Mouse (Mus musculus) CD4-positive, CD25-positive, alpha-beta regulatory T cell, adult 4 months (primary cell): Measurements from ENCODE around the gene Pygb. TPM values are rescaled to one million over a fixed set of nuclear protein-coding genes. Genes with fewer than 3 reads are reported as not detected.

Source experiments
- ATAC-seq: one replicate; pipeline ENCODE4 v1.8.0; 2017
- polyA plus RNA-seq, 2 experiments: library from polyadenylated mRNA; unstranded; fragments of 100-300 nt; shearing (Covaris generic); gene quantifications; one replicate each; pipeline ENCODE4 v1.2.1; 2017

Pygb gene
- 10 to 100 TPM; 34.4 to 85.4 TPM for polyA plus RNA-seq

- ATAC-seq: peak; percentile 92
These were observed at the start of gene Pygb for GRCm38 (mm10) chr2:150786251-150787180. Pygb (plus strand) TSS chr2:150786735.

DNA sequence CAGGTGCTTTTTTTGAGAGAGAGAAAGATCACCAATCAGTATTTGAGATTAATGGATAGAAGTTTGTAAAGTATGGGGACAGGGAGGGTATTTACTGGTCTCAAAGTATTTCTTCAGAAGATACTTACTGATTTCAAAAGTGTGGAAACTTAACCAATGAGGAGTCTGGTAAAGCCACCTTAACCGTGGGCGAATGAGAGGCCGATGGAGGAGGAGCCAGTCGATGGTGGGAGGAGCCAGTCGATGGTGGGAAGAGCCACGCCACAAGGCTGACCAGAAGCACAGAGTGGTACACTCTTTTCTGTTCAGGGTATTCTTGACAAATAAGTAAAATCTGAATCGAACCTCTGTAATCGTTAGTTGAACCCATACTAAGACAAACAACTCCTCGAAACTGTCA, 48.7 kb upstream of the Pygb start:
- ATAC-seq: no peak

DNA sequence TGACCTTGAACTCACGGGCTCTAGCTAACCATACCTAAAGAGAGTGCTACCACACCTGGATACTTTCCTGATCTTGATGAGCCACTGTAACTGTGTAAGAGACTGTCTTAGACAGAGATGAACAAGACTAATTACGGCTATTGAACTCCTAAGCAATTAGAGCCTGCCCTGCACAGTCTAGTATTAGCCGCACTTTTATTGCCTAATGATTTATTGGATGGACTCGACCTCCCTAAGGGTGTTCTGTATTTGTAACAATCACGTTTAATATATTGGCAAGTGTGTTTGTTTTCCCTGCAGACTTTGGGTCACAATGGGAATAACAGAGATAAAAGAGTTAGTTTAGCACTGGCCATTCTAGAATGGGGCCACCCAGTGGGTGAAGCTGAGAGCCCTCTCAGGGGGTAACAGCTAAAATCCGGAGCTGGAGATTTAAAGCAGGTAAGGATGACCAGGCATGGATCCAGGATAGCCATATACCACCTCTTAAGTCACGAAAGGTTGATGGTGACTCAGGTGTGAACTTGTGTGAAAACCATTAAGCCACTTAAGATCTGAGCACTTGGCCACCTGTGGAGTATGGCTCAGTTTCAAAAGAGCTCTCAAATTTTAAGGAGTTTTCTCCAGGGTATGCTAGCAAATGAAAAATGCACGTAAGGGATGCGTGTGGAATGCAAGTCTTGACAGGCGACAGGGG, 46.2 kb upstream of the Pygb start:
- ATAC-seq: no peak

DNA sequence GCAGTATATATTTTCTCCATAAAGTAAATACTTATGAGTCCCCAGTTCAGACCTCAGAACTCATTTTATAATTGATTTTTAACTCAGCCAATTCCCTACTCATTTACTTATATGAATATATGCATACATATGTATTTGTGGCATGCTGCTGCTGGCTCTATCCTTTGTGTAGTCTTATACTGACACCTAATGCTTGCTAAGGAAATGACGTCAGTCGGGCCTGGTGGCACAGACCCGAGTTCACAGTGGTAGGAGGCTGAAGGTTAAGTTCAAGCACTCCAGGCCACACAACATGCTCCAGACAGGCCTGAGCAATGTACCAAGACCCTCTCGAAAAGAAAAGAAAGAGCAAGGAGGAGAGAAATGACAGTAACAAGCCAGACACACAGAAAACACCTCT, 45.1 kb upstream of the Pygb start:
- peak; percentile 61 for ATAC-seq

DNA sequence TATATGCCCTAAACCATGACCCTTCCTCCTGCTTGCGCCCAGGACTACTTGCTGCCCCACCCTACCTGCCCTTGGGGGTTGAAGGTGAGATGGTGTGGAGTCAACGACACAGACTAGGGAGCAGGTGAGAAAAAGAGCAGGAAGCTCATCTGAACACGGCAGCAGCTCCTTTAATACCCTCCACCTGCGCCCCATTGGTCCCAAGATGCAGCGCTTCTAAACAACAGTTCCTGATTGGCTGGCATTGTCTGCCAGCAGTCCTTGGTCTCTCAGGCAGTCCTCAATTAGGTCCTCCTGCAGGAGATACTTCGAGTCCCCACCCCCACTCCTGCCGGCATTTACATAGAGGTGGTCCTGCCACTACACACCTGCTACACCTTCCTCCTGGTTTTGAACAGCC, 41.5 kb upstream of the Pygb start:
- no peak for ATAC-seq

- ATAC-seq: peak; percentile 89
These were observed 37.7 kb upstream of the Pygb start, which contains the start of gene Entpd6 for GRCm38 (mm10) chr2:150748854-150749253. Entpd6 (plus strand) TSS chr2:150749042.

GRCm38 (mm10) chr2:150749283-150749682, 37.3 kb upstream of the Pygb start:
- no peak for ATAC-seq

DNA sequence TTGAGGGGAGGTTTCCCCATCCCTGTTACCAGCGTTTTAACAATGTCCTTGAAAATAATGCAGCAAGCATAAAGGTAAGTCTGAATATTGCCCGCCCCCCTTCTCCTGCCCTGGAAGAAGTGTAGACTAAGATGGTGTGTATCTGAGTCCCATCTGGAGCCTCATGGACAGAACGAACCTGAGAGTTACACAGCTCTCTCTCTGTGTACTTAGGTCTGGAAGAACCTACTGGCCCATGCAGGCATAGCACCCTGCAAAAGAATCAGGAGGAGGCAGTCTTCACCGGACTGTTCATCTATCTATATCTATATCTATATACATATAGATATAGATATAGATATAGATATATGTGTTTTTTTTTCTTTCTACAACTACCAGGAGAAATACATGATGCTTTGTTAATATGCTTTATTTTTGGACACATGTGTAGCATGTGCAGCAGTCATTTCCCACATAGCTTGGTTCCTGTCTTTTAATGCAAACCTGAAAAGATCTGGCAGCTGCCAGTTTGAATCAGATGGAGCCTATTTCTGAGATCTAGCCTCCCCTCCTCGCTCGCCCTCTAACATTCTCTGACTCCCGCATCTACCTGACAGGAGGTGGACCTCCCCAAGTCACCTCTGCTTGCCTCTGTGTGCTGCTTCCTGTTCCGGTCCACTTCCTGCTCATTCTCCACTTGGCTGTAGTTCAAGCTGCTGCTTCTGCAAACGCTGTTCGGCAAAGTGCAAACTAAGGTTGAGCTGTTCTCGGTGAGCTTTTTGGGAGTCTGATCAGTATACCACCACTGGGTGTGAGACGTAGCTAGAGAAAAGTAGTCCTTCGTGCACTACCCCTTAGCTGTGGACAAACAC, 36.2 kb upstream of the Pygb start:
- ATAC-seq: peak; percentile 67

- no peak for ATAC-seq
These were observed 31.5 kb upstream of the Pygb start for GRCm38 (mm10) chr2:150755016-150755415.

- ATAC-seq: no peak
These were observed 25.1 kb upstream of the Pygb start for GRCm38 (mm10) chr2:150761476-150761875.

DNA sequence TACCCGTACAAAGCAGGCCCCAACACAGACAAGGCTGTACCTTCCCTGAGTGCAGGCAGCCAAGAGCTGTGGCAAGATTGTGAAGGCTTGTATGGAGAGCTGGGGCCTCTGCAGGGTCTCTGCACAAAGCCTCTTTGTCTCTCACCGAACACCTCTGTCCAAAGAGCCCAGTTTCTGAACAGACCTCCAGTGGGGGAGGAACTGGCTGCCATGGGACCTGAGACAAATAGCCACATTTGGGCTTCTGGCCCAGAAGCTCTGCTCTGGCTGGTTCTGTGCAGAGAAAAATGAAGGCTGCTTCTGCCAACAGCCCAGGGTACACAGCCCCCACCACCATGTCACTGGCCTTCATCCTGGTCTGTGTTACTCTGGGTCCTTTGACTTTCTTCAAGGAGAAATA, 20.9 kb upstream of the Pygb start:
- no peak for ATAC-seq

DNA sequence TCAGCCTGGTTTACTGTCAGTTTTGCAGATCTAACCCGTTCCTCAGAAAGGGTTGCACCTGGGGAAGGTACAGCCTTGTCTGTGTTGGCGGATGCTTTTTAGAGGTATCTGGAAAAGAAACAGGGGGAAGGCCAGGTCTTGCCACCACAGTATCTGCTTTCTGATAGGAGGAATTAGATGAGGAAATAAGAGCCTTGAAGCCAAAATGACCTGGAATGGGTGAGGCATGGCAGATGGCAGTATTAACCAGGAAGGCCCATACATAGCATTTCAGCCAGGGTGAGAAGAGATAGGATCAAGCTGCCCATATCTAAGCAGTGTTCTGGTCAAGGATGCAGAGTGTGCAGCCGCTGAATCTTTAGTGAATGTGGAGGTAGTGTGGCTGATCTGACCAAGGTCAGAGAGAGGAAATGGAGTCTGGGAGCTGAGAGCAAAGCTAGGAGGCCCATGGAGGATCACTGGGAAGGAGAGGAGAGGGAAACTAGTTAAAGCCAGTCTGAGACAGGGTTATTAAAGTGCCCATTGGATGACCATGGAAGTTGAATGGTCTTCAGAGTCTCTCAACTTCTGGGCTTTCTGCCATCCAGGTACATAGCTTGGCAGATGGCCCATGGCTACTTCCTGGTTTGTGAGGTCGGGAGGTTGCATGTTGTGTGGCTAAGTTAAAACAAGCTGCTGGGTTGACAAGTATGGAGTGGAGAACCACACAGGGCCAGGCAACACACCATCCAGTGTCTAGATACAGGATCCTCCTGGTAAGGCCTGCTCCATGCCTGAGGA, 20.3 kb upstream of the Pygb start:
- no peak for ATAC-seq

DNA sequence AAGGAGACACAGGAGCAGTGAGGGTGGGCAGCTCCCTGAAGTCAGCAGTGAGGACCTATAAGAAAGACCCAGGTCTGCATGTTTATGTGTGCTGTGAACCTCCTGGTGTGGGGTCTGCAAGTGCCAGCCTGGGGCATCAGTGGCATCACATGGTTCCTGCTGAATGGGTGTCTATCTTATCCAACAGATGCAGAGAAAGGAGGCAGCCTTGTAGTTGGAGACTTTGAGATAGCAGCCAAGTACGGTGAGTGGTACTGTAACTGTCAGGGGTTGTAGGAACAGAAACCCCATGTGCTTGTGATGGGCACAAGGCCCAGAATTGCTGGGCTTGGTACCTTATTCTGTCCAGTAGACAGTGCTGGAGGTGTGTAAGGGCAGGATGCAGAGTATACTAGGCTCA, 17.9 kb upstream of the Pygb start:
- ATAC-seq: no peak

DNA sequence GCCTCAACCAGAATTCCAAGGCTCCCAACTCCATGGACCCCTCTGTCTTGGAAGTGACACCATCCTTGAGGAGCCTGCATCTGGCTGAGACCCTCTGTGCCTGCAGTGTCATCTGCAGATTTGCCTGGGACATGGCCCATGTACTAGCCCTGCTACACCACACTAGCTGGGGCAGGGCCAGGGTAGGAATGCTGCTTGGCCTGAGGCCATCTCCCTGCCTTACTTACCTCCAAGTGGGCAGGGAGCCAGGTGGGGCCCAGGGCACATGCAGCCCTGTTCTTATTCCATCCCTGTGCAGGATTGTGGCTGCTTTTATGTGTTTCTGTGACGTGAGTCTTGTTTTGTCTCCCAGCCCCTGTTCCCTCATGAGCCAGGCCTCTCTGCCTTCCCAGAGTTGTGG, 15.8 kb upstream of the Pygb start:
- no peak for ATAC-seq

- ATAC-seq: no peak
These were observed 15.4 kb upstream of the Pygb start for GRCm38 (mm10) chr2:150771169-150771568.

DNA sequence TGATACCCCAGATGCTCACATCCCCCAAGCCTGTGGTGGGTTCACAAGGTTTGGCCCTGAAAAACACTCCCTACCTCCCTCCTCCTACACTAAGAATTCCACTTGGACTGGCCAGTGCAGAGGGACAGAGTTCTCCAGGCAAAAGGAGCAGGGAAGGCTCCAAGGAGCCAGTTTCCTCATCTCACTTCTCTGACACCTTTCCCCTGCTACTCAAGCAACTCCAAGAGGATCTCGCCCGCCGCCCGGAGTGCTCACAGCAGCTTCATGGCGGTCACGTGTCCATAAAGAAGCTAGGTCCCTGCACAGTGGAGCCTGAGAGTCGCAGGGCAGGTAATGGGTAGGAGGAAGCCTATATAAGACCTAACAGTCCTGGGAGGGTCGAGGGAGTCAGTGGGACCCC, 14.5 kb upstream of the Pygb start:
- no peak for ATAC-seq

DNA sequence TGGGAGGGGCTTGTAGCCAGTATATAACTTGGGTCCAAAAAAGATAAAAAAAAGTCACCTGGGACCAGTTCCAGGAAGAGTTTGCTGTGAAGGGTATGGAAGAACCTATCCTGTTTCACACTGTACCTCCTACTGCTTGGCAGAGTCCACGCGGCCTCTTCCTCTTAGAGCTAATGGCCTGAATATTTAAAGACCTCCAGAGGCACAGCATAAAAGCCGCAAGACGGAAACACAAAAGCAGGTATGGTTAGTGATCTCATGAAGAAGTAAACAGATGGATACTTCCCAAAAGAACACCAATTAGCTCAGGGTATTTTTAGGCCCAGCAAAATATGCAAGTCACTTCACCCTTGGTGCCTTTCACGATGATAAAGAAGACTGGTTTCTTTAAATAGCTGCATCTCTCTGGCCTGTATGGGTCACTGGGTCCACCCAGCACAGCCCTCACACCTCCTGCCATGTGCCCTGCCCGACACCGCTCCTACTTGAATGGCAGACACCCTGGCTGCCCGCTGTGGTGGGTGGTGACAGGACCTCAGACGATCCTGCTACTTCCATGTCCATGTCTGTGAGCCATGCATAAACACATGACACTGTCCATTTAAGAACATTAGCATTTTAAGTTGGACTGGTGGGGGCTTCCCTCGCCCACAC, 13.9 kb upstream of the Pygb start:
- ATAC-seq: no peak

GRCm38 (mm10) chr2:150782801-150783200, 3.7 kb upstream of the Pygb start:
- no peak for ATAC-seq

DNA sequence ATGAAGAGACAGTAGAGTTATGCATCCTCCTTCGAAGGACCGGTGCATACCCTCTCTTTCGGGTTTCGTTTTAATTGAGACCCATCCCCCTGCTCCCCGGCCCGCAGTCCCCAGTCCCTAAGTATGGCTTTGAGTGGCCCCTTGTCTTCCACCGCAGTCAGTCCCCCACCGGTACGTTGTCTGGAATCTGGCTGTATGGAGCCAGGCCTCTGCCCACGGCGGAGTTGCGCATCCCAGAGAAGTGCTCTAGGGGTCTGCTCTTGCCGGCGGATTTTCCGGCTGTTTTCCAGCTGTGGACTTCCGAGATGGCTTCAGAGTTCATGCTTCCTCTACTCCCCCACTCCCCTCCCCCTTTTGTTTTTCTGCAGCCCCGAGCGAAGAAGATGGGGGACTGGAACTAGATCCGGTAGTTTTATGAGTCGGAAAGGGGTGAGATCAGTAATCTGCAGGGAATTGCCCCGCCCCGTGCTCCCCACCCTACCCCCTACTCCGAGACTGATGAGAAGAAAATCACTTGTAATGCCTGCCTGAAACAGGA, 768 bp downstream of the Pygb start:
- peak; percentile 21 for ATAC-seq

- ATAC-seq: no peak
These were observed 2.4 kb downstream of the Pygb start for GRCm38 (mm10) chr2:150788768-150789550.
